Mouse (Mus musculus) embryonic fibroblast, embryonic 13.5 days (primary cell): ENCODE results near the gene Mylk. TPM values are rescaled to one million over a fixed set of nuclear protein-coding genes. Genes with fewer than 3 reads are reported as not detected.

ENCODE experiments used
- H3K27ac ChIP-seq: 2 replicates; pipeline ENCODE4 v1.5.1; 2012; ENCODE audit warnings: low read length, control low read depth, inconsistent platforms; ENCODE audit not compliant: insufficient read depth
- H3K4me1 ChIP-seq: 2 replicates; pipeline ENCODE4 v1.6.1; 2011; ENCODE audit warnings: low read length; ENCODE audit not compliant: control insufficient read depth, insufficient read depth
- H3K4me3 ChIP-seq: 2 replicates; pipeline ENCODE4 v1.5.1; 2011; ENCODE audit warnings: mild to moderate bottlenecking, control low read depth, low read length; ENCODE audit not compliant: insufficient read depth
- CTCF ChIP-seq: IDR thresholded peaks from 2 replicates; pipeline ENCODE4 v1.5.1; 2011; ENCODE audit warnings: mild to moderate bottlenecking, control low read depth, low read length, moderate library complexity, borderline replicate concordance; ENCODE audit not compliant: insufficient read depth
- POLR2A ChIP-seq: IDR thresholded peaks from 2 replicates; pipeline ENCODE4 v1.6.1; 2011; ENCODE audit warnings: low read depth, mild to moderate bottlenecking, control low read depth, low read length, moderate library complexity
- polyA plus RNA-seq: library from polyadenylated mRNA; stranded (reverse); fragments of >200 nt; gene quantifications from 2 replicates; pipeline ENCODE4 v1.2.4, GENCODE M21; 2011; ENCODE audit warnings: low read depth; ENCODE audit not compliant: missing spikeins, insufficient read length

Gene Mylk
- polyA plus RNA-seq, 1 experiment: 60.8 TPM

DNA sequence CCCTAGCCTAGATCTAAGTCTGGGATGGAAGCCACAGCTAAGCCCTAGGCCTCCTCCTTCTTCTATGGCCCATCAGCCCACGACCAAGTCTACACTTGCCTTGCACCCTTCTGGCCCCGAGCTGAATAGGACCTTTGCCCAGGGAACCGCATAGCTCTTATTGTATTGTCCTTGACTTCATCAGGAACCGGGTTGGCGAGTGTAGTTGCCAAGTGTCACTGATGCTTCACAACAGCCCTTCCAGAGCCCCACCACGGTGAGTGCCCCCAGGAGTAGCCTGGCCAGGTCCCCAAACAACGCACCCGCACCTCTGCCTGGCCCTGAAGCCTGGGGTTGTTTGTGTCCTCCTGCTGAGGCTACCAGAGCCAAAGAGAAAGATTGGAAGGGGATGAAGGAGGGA, 175.9 kb downstream of the Mylk start:
- no peak overlapping the region for H3K27ac ChIP-seq
- H3K4me1 ChIP-seq: peaks cover 8% of the 10 kb centered on the region
- TF ChIP-seq POLR2A (no peak), CTCF (no peak)
- H3K4me3 ChIP-seq: no peak overlapping the region

DNA sequence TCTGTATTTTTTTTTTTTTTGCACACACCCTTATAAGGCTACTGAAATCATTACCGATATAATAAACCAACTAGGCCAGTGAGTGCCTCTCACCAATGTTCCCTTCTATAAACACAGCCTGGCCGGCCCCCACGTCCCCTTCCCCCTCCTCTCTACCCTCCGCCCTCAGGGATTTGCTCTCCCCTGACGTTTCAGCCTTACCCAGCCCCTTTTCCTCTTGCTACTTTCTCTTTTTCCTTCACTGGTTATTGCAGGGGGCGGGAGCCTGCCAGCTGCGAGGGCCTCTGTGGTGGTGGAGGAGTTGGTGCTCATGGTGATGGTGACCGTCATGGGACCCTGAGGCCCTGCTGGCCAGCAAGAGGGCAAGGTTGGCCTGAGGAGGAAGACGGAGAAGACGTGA, 176.3 kb downstream of the Mylk start:
- no peak overlapping the region for H3K27ac ChIP-seq

DNA sequence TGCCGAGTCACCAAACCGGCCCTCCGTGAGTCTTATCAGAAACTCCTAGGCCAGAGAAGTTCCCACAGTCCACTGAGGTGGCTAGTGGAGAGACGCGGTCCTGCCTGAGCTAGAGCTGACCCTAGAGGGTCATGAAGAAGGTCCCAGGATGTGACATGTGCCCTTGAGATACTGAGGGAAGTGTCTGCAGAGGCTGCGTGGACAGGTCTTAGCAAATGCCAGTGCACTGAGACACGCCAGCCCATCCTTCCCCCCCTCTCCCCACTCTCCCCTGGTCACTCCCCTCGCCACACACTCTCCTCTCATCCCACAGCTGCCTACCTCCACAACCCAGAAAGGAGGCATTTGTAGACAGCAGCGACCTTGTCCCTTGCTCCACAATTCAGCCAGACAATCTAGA, 178.6 kb downstream of the Mylk start:
- H3K4me3 ChIP-seq: no peak overlapping the region
- no peak overlapping the region for H3K27ac ChIP-seq
- TF ChIP-seq CTCF (no peak), POLR2A (no peak)
- peaks cover 13% of the 10 kb centered on the region for H3K4me1 ChIP-seq

More for the DNA sequence above, 176.3 kb downstream of the Mylk start:
- TF ChIP-seq POLR2A: no peak
- no peak for TF ChIP-seq CTCF
- H3K4me3 ChIP-seq: no peak overlapping the region
- peaks cover 8% of the 10 kb centered on the region for H3K4me1 ChIP-seq

DNA sequence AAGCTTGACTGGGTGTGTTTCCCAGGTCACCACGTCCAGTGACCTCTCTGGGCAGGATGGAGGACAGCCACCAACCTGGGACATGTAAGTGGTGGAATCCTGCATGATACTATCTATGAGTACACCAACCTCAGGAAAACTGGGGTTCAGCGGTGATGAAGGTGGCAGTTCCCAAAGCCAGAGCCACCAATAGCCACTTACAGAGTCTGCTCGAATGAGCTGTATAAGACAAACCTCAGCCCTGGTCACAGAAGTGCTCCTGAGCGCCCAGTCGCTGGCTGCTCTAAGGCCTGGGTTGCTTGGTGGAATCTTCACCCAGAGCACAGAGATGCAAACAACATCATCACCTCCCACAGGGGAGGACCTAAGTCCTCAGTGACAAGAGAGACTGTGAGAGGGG, 179.3 kb downstream of the Mylk start:
- TF ChIP-seq POLR2A: no peak
- TF ChIP-seq CTCF: no peak
- H3K4me3 ChIP-seq: no peak overlapping the region
- peaks cover 13% of the 10 kb centered on the region for H3K4me1 ChIP-seq
- H3K27ac ChIP-seq: peak overlapping the region; percentile 93

DNA sequence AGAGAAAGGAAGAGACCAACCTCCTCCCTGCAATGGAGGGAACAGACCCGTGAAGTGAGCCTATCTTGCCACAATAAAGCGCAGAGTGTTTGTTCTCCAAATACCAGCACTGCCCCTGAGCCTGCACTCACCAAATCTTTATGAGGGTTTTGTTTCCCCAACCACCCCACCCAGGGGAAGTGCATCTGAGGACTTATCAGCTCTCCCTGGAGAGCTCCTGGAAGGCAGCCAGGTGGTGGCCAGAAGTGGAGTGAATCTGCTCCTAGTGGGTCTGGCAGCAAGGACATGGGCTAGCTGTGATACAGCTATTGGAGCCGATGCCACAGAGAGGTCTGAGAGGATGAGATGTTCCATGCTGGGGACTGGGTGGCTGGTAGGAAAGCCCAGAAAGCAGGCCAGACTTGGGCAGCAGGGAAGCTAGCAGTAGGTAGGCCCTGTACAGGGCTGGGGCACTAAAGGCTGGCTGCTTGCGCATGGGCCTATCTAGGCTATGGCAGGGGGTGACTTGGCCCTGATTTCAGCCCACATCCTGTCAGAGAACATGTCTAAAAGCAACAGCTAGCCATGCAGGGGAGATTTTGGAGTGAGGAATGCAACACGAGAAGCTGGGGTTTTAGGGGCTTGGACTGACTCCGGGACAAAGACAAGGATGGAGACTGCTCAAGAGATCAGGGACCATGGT, 180.1 kb downstream of the Mylk start:
- Histone ChIP-seq H3K27ac (peak overlapping the region; percentile 93), H3K4me3 (no peak overlapping the region), H3K4me1 (peaks cover 15% of the 10 kb centered on the region)
- no peak for TF ChIP-seq CTCF
- TF ChIP-seq POLR2A: 0 out of 2 replicates have a peak, but pooled peaks have one; percentile 5

DNA sequence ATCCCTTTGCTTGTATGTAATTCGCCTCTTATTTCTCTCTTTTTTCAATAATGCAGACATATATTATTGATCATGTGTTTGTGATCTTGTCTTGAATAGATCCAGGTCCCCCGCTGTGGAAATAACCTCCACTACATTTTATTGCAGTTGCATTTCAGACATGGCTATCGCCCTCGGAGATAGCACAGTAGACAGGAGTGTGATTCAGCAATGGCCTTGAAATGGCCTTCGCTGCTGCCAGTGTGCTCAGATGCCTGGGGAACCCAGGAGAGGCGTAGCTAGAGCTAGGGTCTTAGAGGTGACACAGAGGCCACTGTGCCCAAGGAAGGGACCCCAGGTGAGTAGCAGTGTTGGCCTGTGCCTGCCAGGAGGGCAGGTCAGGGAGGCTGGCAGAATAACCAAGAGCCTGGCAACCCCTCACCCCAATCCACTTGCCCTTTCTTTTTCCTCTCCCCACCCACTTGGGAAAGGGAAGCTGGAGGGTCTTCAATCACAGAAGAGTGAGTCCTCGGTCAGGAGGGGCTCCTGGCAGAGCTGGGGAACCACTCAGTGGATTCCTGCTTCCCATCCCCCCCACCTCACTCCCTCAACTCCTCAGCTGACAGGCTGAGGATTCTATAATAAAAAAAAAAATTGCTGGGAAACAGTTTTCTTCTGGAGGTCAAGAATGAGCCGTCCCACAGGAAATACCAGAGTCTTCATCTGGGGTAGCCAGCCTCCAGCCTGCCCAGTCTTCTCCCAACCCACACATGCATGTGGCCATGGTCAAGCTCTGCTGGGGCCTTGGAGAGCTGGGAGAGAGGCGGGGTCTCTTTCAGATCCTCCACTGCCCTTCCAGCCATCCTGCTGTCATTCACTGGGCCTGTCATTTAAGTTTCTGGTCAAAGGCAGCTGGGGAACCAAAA, 181.8 kb downstream of the Mylk start:
- Histone ChIP-seq H3K27ac (peak overlapping the region; percentile 93), H3K4me3 (no peak overlapping the region), H3K4me1 (peaks cover 20% of the 10 kb centered on the region)
- TF ChIP-seq POLR2A (peak; percentile 19; the same call in 1 of the 2 replicates), CTCF (no peak)

DNA sequence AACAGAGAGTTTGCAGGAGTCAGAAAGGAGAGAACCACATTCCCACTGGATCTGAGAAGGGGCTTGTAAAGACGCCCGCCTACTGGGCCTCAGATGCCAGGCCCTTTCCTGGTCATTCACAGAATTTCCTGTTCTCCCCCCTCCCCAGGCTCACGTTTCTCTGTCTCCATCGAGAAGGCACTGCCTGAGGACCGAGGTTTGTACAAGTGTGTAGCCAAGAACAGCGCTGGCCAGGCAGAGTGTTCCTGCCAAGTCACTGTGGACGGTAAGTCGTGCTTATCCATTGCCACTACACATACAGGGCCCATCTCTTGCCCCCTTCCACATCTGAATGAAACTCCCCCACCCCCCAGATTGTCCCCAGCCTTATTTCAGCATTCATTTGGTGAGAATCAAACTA, 184.7 kb downstream of the Mylk start:
- no peak overlapping the region for H3K27ac ChIP-seq
- TF ChIP-seq POLR2A (no peak), CTCF (no peak)
- peaks cover 20% of the 10 kb centered on the region; the same call in 1 of the 2 replicates for H3K4me1 ChIP-seq
- no peak overlapping the region for H3K4me3 ChIP-seq

DNA sequence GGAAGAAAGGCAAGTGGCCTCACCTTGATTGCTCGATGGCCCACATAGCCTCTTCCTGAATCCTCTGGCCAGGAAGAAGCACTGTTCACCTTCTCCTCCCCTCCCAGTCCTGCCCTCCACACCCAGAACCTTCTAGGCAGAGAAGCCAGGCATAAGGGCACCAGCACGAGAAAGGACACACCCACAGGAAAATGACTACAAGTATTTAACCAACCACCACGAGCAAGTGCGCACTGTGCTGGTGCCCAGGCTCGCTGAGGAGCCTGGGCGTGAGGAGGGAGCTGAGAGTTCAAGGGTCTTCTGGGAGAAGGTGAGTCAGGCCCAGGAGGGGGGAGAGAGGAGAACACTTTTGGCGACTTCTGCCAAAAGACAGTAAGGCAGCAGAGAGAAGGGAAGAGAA, 185.1 kb downstream of the Mylk start:
- H3K4me1 ChIP-seq: peaks cover 16% of the 10 kb centered on the region; the same call in 1 of the 2 replicates
- H3K27ac ChIP-seq: no peak overlapping the region
- H3K4me3 ChIP-seq: no peak overlapping the region
- TF ChIP-seq POLR2A (no peak), CTCF (no peak)

DNA sequence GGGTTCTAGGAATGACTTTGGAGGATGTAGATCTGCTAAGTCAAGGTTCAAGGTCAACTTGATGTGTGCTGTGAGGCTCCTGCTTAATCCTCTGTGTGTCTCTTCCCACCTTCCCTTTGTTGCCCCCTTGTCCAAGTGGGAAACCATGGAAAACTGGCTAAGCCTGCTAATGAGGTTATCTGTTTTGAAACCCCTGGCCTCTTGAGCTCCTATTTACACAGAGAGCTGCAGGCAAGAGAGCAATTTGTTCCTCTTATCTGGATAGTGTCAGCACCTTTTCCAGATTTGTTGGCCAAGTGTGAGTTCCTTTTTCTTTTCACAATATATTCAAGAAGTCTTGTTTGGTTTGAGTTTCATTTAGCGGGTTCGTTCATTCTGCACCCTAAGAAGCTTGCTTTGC, 186.3 kb downstream of the Mylk start:
- H3K4me3 ChIP-seq: no peak overlapping the region
- H3K4me1 ChIP-seq: peaks cover 15% of the 10 kb centered on the region
- H3K27ac ChIP-seq: no peak overlapping the region
- TF ChIP-seq CTCF: no peak
- TF ChIP-seq POLR2A: no peak

DNA sequence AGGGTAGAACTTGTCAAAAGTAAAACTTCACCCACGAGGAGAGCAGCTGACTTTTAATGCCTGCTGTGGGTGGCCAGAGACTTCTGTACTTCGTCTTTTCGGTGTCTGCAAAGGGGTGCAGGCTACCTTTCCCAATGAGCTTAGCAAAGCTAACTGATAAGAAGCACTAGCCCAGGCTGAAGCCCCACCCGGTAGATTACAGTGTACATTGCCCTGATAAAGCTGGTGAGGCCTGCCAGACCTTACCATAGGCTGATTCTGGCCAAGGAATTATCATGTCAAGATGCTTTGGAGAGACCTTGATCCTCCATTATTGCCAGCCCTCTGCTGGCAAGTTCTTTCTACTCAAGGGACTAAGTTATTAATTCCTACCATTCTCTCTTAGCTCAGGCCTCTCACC, 188.2 kb downstream of the Mylk start:
- Histone ChIP-seq H3K4me3 (no peak overlapping the region), H3K4me1 (peaks cover 25% of the 10 kb centered on the region), H3K27ac (no peak overlapping the region)
- no peak for TF ChIP-seq POLR2A
- TF ChIP-seq CTCF: no peak
